Mouse (Mus musculus) thymus, postnatal 4 days (tissue): ENCODE measurements around the gene Erc2.

Experiments used
- DNase-seq: peaks from one replicate; pipeline ENCODE4 v3.0.0; 2021

Gene Erc2

GRCm38 (mm10) chr14:28405277-28405840 is 783.1 kb downstream of the Erc2 start:
- DNase-seq: no peak

GRCm38 (mm10) chr14:28409390-28409789 is 787.2 kb downstream of the Erc2 start:
- DNase-seq: no peak

GRCm38 (mm10) chr14:28409796-28410347 is 787.6 kb downstream of the Erc2 start:
- no peak for DNase-seq

GRCm38 (mm10) chr14:28410789-28411225 is 788.6 kb downstream of the Erc2 start:
- DNase-seq: no peak

GRCm38 (mm10) chr14:28412252-28412995 is 790.2 kb downstream of the Erc2 start:
- no peak for DNase-seq

GRCm38 (mm10) chr14:28413516-28413915 is 791.3 kb downstream of the Erc2 start:
- no peak for DNase-seq

GRCm38 (mm10) chr14:28417019-28417418 is 794.8 kb downstream of the Erc2 start:
- DNase-seq: no peak

GRCm38 (mm10) chr14:28418497-28418896 is 796.3 kb downstream of the Erc2 start:
- DNase-seq: no peak

GRCm38 (mm10) chr14:28419188-28419587 is 797.0 kb downstream of the Erc2 start:
- no peak for DNase-seq

- DNase-seq: no peak
Observed at GRCm38 (mm10) chr14:28420596-28420995, 798.4 kb downstream of the Erc2 start.

GRCm38 (mm10) chr14:28426610-28427009 is 804.4 kb downstream of the Erc2 start:
- no peak for DNase-seq

GRCm38 (mm10) chr14:28431703-28432309 is 809.6 kb downstream of the Erc2 start:
- no peak for DNase-seq

GRCm38 (mm10) chr14:28434996-28435395 is 812.8 kb downstream of the Erc2 start:
- DNase-seq: no peak

GRCm38 (mm10) chr14:28439171-28439570 is 816.9 kb downstream of the Erc2 start:
- DNase-seq: no peak

- no peak for DNase-seq
Observed at GRCm38 (mm10) chr14:28441240-28441967, 819.2 kb downstream of the Erc2 start.

GRCm38 (mm10) chr14:28443254-28443944 is 821.2 kb downstream of the Erc2 start:
- no peak for DNase-seq

GRCm38 (mm10) chr14:28445737-28446136 is 823.5 kb downstream of the Erc2 start:
- DNase-seq: no peak

- no peak for DNase-seq
Observed at GRCm38 (mm10) chr14:28451771-28452170, 829.5 kb downstream of the Erc2 start.

GRCm38 (mm10) chr14:28456372-28457076 is 834.3 kb downstream of the Erc2 start:
- DNase-seq: no peak

GRCm38 (mm10) chr14:28457428-28457827 is 835.2 kb downstream of the Erc2 start:
- DNase-seq: no peak

GRCm38 (mm10) chr14:28467956-28468355 is 845.7 kb downstream of the Erc2 start:
- DNase-seq: no peak

GRCm38 (mm10) chr14:28469696-28470095 is 847.5 kb downstream of the Erc2 start:
- no peak for DNase-seq
